Mouse (Mus musculus) C2C12 (cell line): ENCODE measurements around the gene Il2ra. TPM values are rescaled to one million over a fixed set of nuclear protein-coding genes. Genes with fewer than 3 reads are reported as not detected.

Source experiments
- H3K27me3 ChIP-seq: one replicate; pipeline ENCODE4 v1.6.1; 2011; ENCODE audit not compliant: control insufficient read depth, insufficient read depth, insufficient read length
- H3K36me3 ChIP-seq: one replicate; pipeline ENCODE4 v1.6.1; 2011; ENCODE audit not compliant: control insufficient read depth, insufficient read depth
- H3K4me3 ChIP-seq: one replicate; pipeline ENCODE4 v1.5.1; 2011; ENCODE audit warnings: mild to moderate bottlenecking, control low read depth; ENCODE audit not compliant: poor library complexity, insufficient read depth, severe bottlenecking
- H3K79me2 ChIP-seq: one replicate; pipeline ENCODE4 v1.6.1; 2011; ENCODE audit not compliant: control insufficient read depth, insufficient read depth
- H3K79me3 ChIP-seq: one replicate; pipeline ENCODE4 v1.6.1; 2011; ENCODE audit warnings: low read depth, control low read depth
- H3ac ChIP-seq: one replicate; pipeline ENCODE3; 2011; ENCODE audit warnings: low read depth; ENCODE audit not compliant: control insufficient read depth, insufficient read length
- CEBPB ChIP-seq: IDR thresholded peaks from one replicate; pipeline ENCODE4 v1.6.1; 2011; ENCODE audit warnings: low read depth, mild to moderate bottlenecking, control low read depth, moderate library complexity
- CTCF ChIP-seq: IDR thresholded peaks from one replicate; pipeline ENCODE4 v1.5.1; 2011; ENCODE audit not compliant: control insufficient read depth, insufficient read depth, insufficient read length
- FOSL1 ChIP-seq: IDR thresholded peaks from one replicate; pipeline ENCODE4 v1.8.0; 2011; ENCODE audit warnings: mild to moderate bottlenecking, low read length; ENCODE audit not compliant: poor library complexity, insufficient read depth, severe bottlenecking
- MAX ChIP-seq: IDR thresholded peaks from one replicate; pipeline ENCODE4 v1.6.1; 2011; ENCODE audit warnings: mild to moderate bottlenecking, control low read depth
- MYOD1 ChIP-seq: IDR thresholded peaks from one replicate; pipeline ENCODE4 v1.6.1; 2011; ENCODE audit warnings: low read depth; ENCODE audit not compliant: control insufficient read depth, insufficient read length
- MYOG ChIP-seq: IDR thresholded peaks from one replicate; pipeline ENCODE4 v1.6.1; 2011; ENCODE audit not compliant: control insufficient read depth, insufficient read length; ENCODE audit errors: extremely low read depth
- USF1 ChIP-seq: IDR thresholded peaks from one replicate; pipeline ENCODE4 v1.6.1; 2011; ENCODE audit warnings: low read depth, mild to moderate bottlenecking, control low read depth, moderate library complexity
- polyA plus RNA-seq: library from polyadenylated mRNA; unstranded; fragments of >200 nt; fragmentation: generic; extraction: Trizol; gene quantifications from one replicate; pipeline ENCODE4 v1.2.1, GENCODE M21; 2012; ENCODE audit warnings: missing spikeins

Il2ra gene
- polyA plus RNA-seq, 1 experiment: not detected

GRCm38 (mm10) chr2:11654990-11655931 is 12.7 kb downstream of the Il2ra start:
- Histone ChIP-seq H3K4me3 (no peak overlapping the region), H3K27me3 (no peaks in the 10 kb centered on the region), H3ac (no peak overlapping the region), H3K36me3 (no peaks in the 10 kb centered on the region), H3K79me2 (no peaks in the 10 kb centered on the region), H3K79me3 (no peaks in the 10 kb centered on the region)
- TF ChIP-seq FOSL1 (no peak), MAX (no peak), CTCF (no peak), MYOD1 (no peak), MYOG (no peak), USF1 (no peak), CEBPB (no peak)

DNA sequence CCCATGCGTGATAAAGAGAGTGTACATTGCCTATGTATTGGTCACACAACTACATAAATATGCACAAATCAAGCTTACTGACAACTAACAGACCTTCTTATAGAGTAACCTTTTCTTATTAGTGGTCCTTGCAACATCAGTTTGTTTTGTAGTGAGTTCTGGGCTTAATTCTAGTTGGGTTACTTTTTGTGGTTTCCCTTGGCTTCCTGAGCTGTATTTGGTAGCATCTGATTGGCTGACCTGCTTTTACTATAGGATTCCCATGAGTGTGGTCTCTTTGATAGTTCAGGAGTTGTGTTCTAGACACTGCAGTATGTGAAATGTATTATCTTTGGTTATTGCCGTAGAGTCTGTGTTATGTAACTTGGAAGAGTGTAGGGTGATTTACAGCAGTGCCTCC is 15.0 kb downstream of the Il2ra start:
- Histone ChIP-seq H3ac (no peak overlapping the region), H3K79me2 (no peaks in the 10 kb centered on the region), H3K4me3 (no peak overlapping the region), H3K27me3 (no peaks in the 10 kb centered on the region), H3K36me3 (no peaks in the 10 kb centered on the region), H3K79me3 (no peaks in the 10 kb centered on the region)
- TF ChIP-seq MAX (no peak), USF1 (no peak), MYOG (no peak), MYOD1 (no peak), FOSL1 (no peak), CTCF (no peak), CEBPB (no peak)

- TF ChIP-seq CTCF (no peak), FOSL1 (no peak), MYOD1 (no peak), MYOG (no peak), CEBPB (no peak), MAX (no peak), USF1 (no peak)
- H3ac ChIP-seq: no peak overlapping the region
Observed at GRCm38 (mm10) chr2:11659263-11659662, 16.7 kb downstream of the Il2ra start.

GRCm38 (mm10) chr2:11662143-11662906 is 19.7 kb downstream of the Il2ra start:
- TF ChIP-seq USF1 (no peak), MYOD1 (no peak)
- Histone ChIP-seq H3K79me3 (no peaks in the 10 kb centered on the region), H3K79me2 (no peaks in the 10 kb centered on the region), H3K27me3 (no peaks in the 10 kb centered on the region), H3ac (no peak overlapping the region), H3K36me3 (no peaks in the 10 kb centered on the region), H3K4me3 (no peak overlapping the region)

More at GRCm38 (mm10) chr2:11659263-11659662, 16.7 kb downstream of the Il2ra start:
- H3K36me3 ChIP-seq: no peaks in the 10 kb centered on the region
- no peaks in the 10 kb centered on the region for H3K79me2 ChIP-seq
- H3K27me3 ChIP-seq: no peaks in the 10 kb centered on the region
- H3K4me3 ChIP-seq: no peak overlapping the region
- no peaks in the 10 kb centered on the region for H3K79me3 ChIP-seq

DNA sequence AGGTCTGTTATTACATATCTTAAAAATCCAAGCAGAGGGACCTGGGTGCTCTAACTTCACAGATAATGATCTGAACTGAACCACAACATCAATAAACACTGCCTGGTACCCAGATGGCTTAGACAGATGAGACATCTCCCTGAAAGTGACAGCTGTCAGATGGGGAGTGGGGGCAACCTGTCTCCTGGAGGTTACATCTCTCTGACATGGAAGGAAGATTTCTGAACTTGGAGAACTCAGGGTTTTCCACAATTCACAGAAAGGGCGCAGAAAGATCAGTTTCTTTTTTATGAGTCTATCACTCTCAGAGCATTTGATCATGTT is 20.3 kb downstream of the Il2ra start:
- Histone ChIP-seq H3K27me3 (no peaks in the 10 kb centered on the region), H3ac (no peak overlapping the region), H3K79me3 (no peaks in the 10 kb centered on the region), H3K4me3 (no peak overlapping the region), H3K36me3 (no peaks in the 10 kb centered on the region), H3K79me2 (no peaks in the 10 kb centered on the region)
- TF ChIP-seq MYOG (no peak), CEBPB (no peak), CTCF (no peak), USF1 (no peak), MYOD1 (no peak), MAX (no peak), FOSL1 (no peak)
